Mouse (Mus musculus): ENCODE results near the gene Cdh1.

Cdh1 gene

DNA sequence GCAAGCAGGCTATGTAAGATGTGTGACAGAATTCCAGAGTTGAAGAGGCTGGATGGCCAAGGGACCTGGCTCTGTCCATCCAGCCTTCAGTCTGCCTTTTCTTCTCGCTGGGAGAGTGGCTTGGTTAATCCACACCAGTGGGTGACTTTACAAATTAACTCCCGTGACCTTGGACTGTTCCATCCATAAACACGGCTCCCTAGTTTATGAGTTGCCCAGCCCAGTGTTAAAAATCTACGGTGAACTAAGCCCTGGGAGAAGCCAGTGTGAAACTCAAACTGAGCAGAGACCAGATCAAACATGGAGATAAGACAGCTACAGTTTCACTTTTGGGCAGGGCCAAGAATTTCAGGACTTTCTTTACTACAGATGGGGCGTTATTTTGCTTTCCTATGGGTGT, 19.9 kb downstream of the Cdh1 start:
- DNase-seq (ENCODE audit: low spot score in 2 of 2) = no peak

DNA sequence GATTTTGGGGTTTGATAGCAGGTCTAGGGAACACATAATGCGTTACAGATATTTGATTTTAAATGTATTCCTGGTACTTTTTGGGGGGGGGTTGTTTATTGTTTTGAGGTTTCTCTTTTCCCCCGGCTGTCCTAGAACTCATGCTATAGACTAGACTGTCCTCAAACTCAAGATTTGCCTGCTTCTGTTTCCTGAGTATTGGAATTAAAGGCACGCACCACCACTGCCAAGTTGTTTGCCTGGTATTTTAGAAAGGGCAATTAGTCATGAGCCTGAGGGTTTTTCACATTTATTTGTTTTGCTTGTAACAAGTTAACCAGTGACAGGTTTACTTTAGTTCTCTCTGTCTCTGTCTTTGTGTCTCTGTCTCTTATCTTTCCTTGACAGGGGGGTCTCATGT, 20.3 kb downstream of the Cdh1 start:
- DNase-seq (ENCODE audit: low spot score in 2 of 2) = no peak

DNA sequence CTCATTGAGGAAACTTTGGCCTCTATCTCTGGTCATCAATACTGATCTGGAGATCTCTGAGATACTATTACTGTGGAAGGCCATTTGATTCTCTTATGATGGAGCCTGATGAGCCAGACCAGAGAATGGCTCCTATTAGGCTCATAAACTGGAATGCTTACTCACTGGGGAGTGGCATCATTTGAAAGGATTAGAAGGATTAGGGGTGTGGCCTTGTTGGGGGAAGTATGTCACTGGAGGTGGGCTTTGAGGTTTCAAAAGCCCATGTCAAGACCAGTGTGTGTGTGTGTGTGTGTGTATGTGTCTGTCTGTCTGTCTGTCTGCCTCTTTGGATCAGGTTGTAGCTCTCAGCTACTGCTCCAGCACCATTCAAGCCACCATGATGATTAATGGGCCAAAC, 20.8 kb downstream of the Cdh1 start:
- DNase-seq (ENCODE audit: low spot score in 2 of 2) = no peak

DNA sequence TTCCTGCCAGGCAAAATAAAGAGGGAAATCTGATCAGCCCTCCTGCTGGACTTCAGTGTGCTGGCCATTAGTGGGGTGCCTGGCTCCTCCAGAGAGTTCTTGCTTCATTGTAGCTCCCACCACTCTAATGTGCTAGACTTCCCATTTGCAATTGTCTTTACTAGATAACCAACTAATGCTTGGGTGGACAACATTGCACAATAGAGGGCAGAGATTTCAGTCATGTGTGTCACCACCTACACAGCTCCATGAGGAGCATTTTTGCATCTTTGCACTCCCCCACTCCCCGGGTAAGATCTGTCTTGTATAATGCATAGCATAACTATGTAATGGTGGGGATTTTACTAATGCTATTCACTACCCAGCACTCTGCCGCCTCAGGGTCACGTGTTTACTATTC, 21.6 kb downstream of the Cdh1 start:
- DNase-seq (ENCODE audit: low spot score in 2 of 2) = no peak

DNA sequence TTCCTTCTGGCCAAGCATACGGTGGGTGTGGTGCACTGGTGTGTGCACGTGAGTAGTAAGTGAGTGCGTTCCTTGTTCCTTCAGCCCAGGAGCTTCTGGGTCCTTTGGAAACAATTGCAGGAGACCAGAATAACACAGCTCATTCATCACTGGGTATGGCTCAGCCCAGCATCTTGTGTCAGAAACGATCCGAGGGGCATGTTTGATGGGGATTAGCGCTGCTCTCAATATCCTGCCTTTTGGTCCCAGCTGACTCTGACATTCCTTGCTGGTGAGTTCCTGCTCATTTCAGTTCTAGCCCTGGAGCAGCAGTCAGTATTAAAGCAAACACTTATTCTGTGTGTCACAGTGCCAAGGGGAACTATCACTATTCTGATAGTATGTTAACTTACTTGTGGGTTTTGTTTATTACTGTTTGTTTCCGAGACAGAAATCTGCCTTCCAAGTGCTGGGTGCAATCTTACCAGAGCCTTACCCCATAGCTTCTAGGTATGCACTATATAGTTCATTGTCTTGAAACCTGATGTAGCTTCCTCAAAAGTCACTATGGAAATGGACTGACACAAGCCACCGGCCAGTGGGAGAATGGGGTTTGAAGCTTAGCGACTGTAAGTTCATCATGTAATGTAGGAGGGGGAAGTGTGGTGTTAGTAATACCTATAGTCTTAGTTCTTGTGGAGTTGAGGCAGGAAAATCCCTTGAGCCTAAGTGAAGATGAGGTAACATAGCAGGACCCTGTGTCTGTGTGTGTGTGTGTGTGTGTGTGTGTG, 23.1 kb downstream of the Cdh1 start:
- no peak for DNase-seq (ENCODE audit: low spot score in 2 of 2)

DNA sequence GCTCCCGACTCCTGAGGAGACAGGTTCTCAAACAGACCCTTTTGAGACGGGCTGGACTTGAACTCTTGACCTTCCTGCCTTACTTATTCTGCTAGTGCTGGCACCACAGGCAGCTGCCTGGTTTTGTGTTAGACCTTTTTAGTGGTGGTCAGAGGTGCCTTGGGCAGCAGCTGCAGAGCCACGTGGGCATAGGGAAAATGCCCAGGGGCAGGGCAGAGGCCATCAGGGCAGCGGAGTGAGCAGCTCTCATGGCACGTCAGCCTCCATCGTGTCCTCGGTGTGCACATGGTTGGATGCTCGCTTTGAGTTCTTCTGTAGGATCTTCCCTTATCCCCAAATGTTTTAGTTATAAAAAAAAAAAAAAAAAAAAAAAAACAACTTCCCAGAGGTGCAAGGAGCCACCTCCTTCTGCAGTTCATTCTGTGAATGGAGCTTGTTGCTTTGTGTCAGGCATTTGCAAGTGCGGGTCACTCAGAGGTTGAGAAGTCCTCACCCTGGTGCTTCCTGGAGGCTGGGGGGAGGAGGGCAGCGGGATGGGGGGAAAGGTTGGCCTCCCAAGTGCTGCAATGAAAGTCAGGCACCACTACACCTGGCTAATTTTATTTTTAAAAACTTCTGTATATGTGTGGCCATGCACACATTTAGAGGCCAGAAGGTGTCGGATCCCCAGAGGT, 25.3 kb downstream of the Cdh1 start:
- DNase-seq (ENCODE audit: low spot score in 2 of 2) = no peak

DNA sequence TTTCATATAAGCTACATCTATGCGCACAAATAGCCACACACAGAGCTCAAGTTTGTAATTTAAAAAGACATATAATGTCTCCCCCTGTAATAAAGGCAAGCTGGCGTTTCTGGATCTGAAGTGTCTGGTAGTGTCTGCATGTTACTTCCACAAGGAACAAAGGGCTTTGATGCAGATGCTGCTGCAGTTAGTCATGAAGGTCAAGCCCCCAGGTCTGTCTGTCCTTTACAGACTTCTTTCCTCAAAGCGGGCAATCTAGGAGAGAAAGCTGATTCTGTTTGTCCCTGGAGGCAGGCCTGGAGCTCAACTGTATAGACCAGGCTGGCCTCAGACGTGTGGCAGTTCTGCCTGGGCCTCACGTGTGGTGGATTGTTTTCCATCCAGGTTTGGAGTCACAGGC, 26.3 kb downstream of the Cdh1 start:
- no peak for DNase-seq (ENCODE audit: low spot score in 2 of 2)

DNA sequence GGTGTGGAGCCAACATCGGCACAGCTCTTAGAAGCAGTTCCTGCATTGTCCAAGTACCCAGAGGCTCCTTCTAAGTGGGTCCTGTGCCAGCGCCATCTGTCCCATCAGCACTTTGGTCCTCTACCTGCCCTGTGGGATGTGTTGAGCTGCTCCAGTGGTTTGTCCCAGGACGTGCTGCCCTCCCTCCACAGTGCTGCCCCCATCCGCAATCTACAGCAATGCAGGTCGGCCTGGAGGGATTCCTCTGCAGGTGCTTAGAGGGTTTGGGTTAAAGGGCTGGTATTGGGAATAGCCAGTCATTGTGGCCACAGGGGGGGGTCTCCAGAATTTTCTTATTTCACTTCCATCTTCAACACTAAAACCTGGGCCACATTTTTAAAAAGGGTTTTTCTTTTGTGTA, 28.8 kb downstream of the Cdh1 start:
- no peak for DNase-seq (ENCODE audit: low spot score in 2 of 2)

DNA sequence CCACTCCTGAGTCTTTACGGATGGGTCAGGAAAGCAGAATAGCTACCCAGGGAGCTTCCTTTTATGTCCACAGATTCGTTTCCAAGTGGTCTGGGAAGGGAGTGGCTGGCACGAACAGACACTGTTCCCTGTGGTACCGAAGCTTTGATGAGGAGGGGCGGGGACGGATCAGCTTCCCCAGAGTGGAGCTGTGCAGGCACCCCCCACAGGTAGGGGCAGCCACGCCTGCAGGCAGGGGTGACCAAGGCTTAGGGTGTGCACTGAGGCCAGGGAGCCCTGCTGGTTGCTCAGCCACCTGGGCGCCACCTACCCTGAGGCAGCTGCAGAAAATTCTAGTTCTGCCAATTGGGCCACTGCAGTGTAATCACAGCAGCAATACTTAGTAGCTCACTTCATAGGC, 29.5 kb downstream of the Cdh1 start:
- DNase-seq (ENCODE audit: low spot score in 2 of 2) = no peak

DNA sequence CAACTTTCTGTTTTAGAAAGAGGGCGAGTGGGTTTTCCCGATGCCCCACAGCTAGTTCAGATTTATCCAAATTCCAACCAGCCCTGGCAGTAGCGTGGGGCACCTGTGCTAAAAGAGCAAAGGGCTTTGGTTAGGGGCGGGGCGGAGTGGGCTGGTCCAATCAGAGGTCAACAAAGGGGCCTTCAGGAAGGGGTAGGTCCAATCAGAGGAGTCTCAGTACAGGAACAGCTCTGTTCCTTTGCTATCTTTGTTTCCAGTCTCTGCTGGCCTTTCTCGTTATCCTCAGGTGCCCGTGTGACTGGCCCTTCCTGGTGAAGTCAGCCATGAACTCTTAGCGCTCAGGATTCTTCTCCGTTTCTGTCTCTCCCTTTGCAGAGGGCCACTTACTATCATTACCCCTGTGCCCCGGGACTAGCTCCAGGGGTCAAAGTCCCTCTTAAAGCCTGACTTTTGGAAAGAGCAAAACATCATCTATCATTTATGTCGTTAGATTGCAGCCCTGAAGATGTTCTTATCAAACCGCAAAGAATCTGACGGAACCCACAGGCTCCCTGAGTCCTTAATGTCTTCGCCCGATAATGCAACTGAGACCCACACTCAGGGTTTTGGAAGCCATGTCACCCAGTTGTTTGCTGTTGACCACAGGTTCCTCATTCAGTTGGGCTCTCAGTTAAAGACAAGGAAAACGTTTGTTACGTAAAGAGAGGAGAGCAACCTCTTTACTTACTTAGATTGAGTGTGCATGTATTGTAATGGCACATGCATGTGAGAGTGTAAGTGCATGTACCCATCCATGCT, 30.4 kb downstream of the Cdh1 start:
- no peak for DNase-seq (ENCODE audit: low spot score in 2 of 2)

DNA sequence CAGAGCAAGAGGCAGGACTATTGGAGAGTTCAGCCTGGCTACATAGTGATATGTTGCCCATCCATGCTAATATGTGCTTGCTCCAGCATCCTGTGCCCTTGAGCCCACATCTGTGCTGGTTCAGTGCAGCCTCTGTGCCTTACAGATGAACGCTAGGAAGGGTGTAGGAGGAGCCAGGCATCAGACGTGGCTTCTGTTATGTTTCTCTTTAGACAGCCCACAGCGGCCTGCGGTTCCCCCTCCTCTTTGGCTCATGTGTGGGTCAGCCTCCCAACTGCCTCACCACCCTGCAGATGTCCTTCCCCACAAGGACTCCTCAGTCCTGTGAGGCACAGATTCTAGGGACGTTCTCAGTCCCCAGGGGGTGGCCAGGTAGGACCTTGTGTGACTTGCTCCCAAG, 32.1 kb downstream of the Cdh1 start:
- DNase-seq (ENCODE audit: low spot score in 2 of 2) = no peak

DNA sequence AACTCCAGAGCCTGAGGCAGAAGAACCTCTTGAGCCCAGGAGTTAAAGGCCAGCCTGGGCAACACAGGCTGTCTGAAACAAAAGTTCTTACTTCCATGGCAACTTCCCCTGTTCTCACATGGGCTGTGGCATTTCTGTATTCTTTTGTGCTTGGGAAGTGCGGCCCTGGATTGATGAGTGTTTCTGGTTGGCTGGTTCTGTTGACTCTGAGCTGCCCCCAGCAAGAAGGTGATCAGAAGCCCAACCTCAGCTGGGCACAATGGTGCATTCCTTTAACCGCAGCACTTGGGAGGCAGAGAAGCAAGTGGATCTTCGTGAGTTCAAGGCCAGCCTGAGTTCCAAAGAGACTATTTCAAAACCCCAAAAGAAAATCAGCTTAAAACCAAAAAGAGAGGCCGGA, 34.3 kb downstream of the Cdh1 start:
- no peak for DNase-seq (ENCODE audit: low spot score in 2 of 2)

DNA sequence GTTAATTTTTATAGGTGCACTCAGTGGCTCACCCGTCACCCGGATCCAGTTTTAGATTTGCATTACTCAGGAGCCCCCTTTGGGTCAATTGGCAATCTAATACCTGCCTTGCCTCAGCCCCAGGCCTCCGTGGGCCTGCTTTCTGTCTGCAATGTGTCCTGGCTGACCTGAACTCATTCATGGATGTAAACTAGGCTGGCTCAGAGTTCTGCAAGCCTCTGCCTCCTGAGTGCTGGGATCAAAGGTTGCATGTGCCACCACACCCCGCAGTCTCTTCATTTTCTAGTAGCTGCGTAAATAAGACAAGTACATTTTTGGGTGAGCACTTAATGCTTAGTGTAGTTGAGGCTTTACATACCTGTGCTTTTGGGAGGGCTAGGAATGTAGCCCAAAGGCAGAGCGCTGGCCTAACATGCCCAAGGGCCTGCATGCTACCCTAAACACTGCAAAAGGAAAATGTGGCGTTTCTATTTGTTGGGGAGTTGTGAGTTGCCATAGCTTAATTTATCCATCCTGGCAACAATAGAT, 35.7 kb downstream of the Cdh1 start:
- DNase-seq (ENCODE audit: low spot score in 2 of 2) = no peak

DNA sequence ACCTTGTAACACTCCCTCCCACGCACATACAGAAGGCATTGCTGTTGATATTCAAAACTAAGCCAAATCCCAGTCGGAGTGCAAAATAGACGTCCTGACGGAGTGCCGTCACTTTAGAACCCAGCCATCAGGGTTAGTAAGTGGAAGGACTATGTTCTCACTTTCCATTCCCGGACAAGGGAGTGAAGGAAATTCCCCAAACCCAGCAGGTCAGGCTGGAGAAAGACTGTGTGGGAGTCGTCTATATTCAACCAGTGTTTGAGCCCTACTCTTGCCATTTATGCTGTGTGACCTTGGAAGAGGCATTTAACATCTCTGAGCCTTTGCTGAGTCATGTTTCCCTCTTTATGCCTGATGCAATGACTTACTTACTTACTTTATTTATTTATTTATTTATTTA, 37.1 kb downstream of the Cdh1 start:
- no peak for DNase-seq (ENCODE audit: low spot score in 2 of 2)

DNA sequence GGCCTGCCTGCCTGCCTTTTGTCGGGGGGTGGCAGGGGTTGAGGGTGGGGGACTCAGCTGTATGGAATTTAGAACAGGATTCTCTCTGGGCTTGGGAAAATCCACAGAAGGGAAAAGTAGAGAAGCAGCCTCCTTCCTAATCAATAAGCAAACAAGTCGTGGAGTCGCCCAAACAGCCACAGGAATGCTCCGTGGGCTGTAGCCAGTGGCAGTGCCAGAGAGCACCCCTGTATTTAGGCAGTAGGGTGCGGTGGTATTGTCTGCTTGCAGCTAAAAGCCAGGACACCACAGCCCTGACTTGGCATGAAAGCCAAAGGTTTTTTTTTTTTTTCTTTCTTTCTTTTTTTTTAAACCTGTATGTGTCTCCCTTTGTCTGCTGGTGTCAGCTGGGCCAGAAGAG, 37.8 kb downstream of the Cdh1 start:
- DNase-seq (ENCODE audit: low spot score in 2 of 2) = no peak

DNA sequence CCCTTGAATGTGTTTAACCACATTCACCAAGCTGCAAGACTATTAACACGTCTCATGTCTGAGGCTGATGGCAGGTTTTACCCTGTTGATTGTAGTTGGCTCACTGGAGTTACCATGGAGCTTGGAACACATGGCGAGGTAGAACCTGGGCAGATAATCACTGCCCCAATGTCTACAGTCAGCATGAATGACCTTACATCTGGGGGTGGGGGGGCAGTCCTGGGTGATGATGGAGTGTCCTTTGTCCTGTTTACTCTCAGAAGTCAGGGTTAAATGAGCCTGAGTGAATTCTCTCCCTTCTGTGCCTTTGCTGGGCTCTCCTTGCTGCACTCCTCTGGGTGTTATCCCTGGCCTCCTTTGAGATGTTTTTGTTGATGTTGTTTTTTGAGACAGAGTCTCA, 39.0 kb downstream of the Cdh1 start:
- DNase-seq (ENCODE audit: low spot score in 2 of 2) = no peak

DNA sequence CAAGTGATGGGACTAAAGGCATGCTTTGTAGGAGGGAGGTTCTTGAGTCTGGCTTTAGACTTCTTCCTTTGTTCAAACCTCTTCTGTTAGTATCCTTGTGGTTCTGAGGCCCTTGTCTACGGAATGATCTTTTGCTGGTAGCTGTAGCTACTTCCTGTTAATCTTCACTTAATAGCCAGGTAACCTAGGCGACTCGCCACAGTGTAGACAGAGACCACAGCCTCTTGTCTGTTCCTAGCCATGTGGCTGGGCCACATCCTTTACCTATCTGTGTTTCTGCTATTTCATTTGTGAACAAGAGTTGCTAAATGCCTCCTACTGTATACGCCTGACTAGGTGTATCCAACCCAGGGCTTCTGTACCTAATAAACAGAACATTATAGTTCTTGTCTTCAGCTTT, 39.9 kb downstream of the Cdh1 start:
- DNase-seq (ENCODE audit: low spot score in 2 of 2) = no peak

DNA sequence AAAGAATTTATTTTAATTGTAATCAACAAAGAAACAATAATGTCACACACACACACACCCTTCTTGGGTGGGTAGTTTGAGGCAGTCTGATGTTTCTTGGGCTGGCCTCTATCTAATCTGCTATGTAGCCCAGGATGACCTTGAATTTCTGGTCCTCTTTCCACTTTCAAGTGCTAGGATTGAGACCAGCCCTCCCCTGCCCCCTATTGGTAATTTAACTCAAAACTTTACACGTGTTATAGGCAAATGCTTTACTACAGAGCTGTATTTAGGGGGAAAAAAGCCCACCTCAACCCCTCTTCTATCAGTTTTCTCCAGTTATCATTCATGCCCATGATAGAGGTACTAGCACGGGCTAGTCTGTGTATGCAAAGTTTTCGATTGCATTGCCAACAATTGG, 41.8 kb downstream of the Cdh1 start:
- DNase-seq (ENCODE audit: low spot score in 2 of 2) = no peak

DNA sequence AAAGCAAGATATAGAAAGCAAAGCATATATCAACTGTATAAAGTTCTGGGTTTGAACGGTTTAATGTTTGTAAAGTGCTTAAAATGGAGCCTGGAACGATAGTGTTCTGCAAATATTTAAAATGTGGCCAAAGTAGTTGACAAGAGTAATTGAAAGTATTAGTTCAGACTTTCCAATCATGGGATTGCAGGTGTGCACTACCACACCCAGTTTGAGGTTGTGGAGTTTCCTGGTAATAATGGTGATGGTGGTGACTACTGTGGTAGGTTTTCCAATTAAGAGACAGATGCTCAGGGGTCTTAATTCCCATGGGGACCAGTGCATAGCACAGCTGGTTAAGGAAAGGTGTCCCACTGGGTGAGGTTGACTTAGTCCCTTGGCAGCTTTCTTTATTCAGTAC, 43.0 kb downstream of the Cdh1 start:
- DNase-seq (ENCODE audit: low spot score in 2 of 2) = no peak

DNA sequence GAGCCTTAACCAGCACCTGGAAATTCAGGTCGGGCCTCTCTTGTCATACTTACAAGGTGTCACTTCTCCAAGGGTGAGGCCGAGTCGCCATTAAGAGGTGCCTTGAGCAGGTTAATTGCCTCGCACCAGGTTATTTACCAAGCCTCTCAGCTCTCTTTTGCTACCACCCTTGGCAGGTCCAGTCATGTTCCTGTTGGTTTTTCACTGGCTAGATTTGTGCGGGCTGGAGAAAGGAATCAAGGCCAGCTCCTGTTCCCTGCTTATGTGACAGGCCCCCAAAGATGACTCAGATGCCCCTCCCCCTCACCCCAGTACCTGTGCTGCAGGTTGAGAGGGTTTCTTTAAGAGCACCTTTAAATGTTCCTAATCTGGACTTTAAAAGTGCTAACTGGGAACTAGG, 43.6 kb downstream of the Cdh1 start:
- no peak for DNase-seq (ENCODE audit: low spot score in 2 of 2)

DNA sequence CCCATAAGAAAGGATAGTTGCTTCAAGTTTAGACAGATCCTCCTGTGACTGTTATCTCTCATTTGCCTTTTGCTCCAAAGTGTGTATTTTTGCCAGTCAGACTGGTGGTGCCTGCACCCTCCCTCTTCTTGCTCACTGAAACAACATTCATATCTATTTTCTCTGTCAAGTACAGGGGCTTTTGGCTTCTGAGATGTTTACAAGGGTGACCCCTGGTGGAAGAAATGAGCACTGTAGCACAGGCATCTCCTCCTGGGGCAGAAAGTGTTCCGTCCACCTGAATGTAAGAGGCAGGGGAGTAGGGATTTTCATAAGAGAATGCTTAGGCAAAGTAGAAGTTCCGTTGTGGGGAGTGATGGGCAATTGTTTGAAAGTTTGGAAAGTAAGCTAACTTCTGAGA, 44.2 kb downstream of the Cdh1 start:
- DNase-seq (ENCODE audit: low spot score in 2 of 2) = peak; percentile 26 to 53

DNA sequence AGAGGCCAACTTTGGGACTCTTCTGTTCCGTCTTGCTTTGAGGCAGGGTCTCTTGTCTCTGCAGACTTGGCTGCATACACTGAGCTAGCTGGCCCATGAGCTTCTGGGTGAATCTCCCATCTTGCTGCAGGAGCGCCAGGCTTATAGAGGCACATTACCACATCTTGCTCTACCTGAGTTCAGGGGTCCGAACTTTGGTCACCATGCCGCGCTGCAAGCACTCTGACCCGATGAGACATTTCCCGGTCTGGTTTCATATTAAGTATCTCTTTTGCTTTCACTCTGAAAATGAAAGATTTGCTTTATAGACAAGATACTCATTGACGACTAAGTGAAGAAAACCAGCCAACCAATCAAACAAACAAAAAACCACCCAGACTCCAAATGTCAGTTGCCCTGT, 45.3 kb downstream of the Cdh1 start:
- no peak for DNase-seq (ENCODE audit: low spot score in 2 of 2)

DNA sequence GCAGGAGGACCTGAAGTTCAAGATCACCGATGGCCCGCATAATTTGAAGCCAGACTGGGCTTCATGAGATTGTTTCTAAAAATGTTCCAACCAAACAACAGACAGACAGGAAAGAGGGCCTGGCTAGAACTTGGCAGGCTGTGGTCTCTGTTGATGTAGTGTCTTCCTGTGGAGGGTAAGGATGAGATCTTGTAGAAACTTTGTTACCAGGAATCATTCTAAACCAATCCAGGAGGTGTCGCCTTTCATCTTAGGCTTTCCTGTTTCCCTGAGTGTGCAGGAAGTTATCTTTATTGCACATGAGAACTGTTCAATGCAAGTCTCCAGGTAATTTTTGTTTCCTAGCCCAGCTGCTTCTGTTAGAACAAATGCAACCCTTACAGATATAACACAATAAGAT, 48.8 kb downstream of the Cdh1 start:
- DNase-seq (ENCODE audit: low spot score in 2 of 2) = no peak

Measured in spleen, postnatal 14 days (tissue).